Mouse (Mus musculus) bone marrow, adult 2 months (tissue): ENCODE measurements around the gene Ntsr1.
A peak's percentile ranks its signal among the peaks of the same experiment; 100 is the strongest.

Source experiments
- CTCF ChIP-seq: fragments of 200-500 bp; IDR thresholded peaks from 2 replicates; pipeline ENCODE4 v1.5.1; 2011; ENCODE audit warnings: low read length, control low read depth; ENCODE audit not compliant: control insufficient read depth, insufficient read depth
- POLR2A ChIP-seq: fragments of 200-500 bp; IDR thresholded peaks from 2 replicates; pipeline ENCODE4 v1.6.1; 2011; ENCODE audit warnings: low read depth, mild to moderate bottlenecking, control low read depth, low read length, borderline replicate concordance; ENCODE audit not compliant: control insufficient read depth

- TF ChIP-seq POLR2A, result no peak
- TF ChIP-seq CTCF, result peak; percentile 63
Observed at GRCm38 (mm10) chr2:180560245-180560644, 60.5 kb downstream of the Ntsr1 start.
